Mouse (Mus musculus) liver, embryonic 14.5 days (tissue): ENCODE data around the gene Myom1. TPM values are rescaled to one million over a fixed set of nuclear protein-coding genes. Genes with fewer than 3 reads are reported as not detected.

Experiments
- ATAC-seq: fragments of 200-750 bp; cut with Nextera tagmentation; 2 replicates; pipeline ENCODE4 v1.8.0; 2017; ENCODE audit warnings: moderate number of reproducible peaks, mild to moderate bottlenecking, moderate library complexity; ENCODE audit not compliant: insufficient read depth
- DNase-seq, 3 experiments: peaks; one replicate each; pipeline ENCODE4 v3.0.0-alpha.2; 2012 to 2013; ENCODE audit warnings: low read depth in 3 of 3, low spot score in 3 of 3
- H3K27ac ChIP-seq: fragments of 300-500 bp; sonication (generic); 2 replicates; pipeline ENCODE4 v1.5.1; 2014; ENCODE audit warnings: moderate library complexity, mild to moderate bottlenecking, control low read depth, inconsistent platforms
- H3K27me3 ChIP-seq: fragments of 300-500 bp; sonication (generic); 2 replicates; pipeline ENCODE4 v1.6.1; 2014; ENCODE audit warnings: mild to moderate bottlenecking, low read length, moderate library complexity; ENCODE audit not compliant: control insufficient read depth, insufficient read depth
- H3K36me3 ChIP-seq: fragments of 300-500 bp; sonication (generic); replicated peaks from 2 replicates; pipeline ENCODE4 v1.6.1; 2014; ENCODE audit warnings: low read depth; ENCODE audit not compliant: control insufficient read depth, insufficient read depth
- H3K4me1 ChIP-seq, 2 experiments: fragments of 200-500 bp in 1 of 2; fragments of 300-500 bp in 1 of 2; sonication (generic) in 1 of 2; replicated peaks; 2 replicates each; pipeline ENCODE4 v1.6.1; 2012 to 2014; ENCODE audit warnings: antibody characterized with exemption in 1 of 2, inconsistent platforms in 1 of 2, low read length in 1 of 2; ENCODE audit not compliant: control insufficient read depth in 2 of 2, insufficient read depth in 2 of 2
- H3K4me2 ChIP-seq: fragments of 300-500 bp; sonication (generic); 2 replicates; pipeline ENCODE4 v1.6.1; 2014; ENCODE audit warnings: low read depth, mild to moderate bottlenecking, control low read depth, moderate library complexity
- H3K4me3 ChIP-seq, 2 experiments: fragments of 200-500 bp in 1 of 2; fragments of 300-500 bp in 1 of 2; sonication (generic) in 1 of 2; 2 replicates each; pipeline ENCODE4 v1.5.1; 2012 to 2014; ENCODE audit warnings: low read depth in 2 of 2, low read length in 2 of 2, mild to moderate bottlenecking in 2 of 2, control low read depth in 1 of 2, inconsistent platforms in 1 of 2, moderate library complexity in 1 of 2; ENCODE audit not compliant: insufficient read depth in 1 of 2
- H3K9ac ChIP-seq: fragments of 300-500 bp; sonication (generic); replicated peaks from 2 replicates; pipeline ENCODE4 v1.6.1; 2014; ENCODE audit warnings: mild to moderate bottlenecking, control low read depth, moderate library complexity
- H3K9me3 ChIP-seq: fragments of 300-500 bp; sonication (generic); 2 replicates; pipeline ENCODE4 v1.6.1; 2016; ENCODE audit warnings: low read length, mixed read lengths; ENCODE audit not compliant: control insufficient read depth
- CTCF ChIP-seq: IDR thresholded peaks from 2 replicates; pipeline ENCODE4 v1.5.1; 2016; ENCODE audit warnings: antibody characterized with exemption, low read depth, control low read depth
- EP300 ChIP-seq: IDR thresholded peaks from 2 replicates; pipeline ENCODE4 v1.6.1; 2016; ENCODE audit warnings: antibody characterized with exemption, low read depth
- WGBS: fragments of 180-500 bp; shearing (Covaris S2); extraction: QIAGEN DNeasy Blood & Tissue Kit; methylation state at CpG from one replicate; pipeline ENCODE4 v1.1.7; 2014; ENCODE audit not compliant: insufficient replicate concordance; 5-methylcytosine and 5-hydroxymethylcytosine counted together
- polyA plus RNA-seq, 2 experiments: library from polyadenylated mRNA; depleted of rRNA in 1 of 2; stranded (reverse) in 1 of 2; unstranded in 1 of 2; fragments of >200 nt; fragmentation: Nextera tagmentation in 1 of 2; extraction: Ambion mirVana in 1 of 2; gene quantifications; 2 replicates each; pipeline versions ENCODE4 v1.2.1 to v1.2.3; 2012 to 2014

Myom1 gene
- polyA plus RNA-seq, 2 experiments = 1.6 to 2.6 TPM

GRCm38 (mm10) chr17:71168846-71169245 is 166.4 kb downstream of the Myom1 start:
- H3K9ac ChIP-seq = no peak overlapping the region
- H3K4me1 ChIP-seq = peaks cover 31 to 46% of the 10 kb centered on the region in 2 experiments
- ATAC-seq (no peak), DNase-seq (no peak)
- no peak overlapping the region for H3K4me3 ChIP-seq
- no peaks in the 10 kb centered on the region for H3K27me3 ChIP-seq
- TF ChIP-seq EP300 (no peak), CTCF (no peak)
- no peaks in the 10 kb centered on the region for H3K9me3 ChIP-seq
- H3K36me3 ChIP-seq = no peaks in the 10 kb centered on the region
- no peak overlapping the region for H3K4me2 ChIP-seq
- WGBS = 73% methylated on average over 9 of the region's 9 CpGs
- H3K27ac ChIP-seq = peak overlapping the region; percentile 27; the same call in 1 of the 2 replicates

DNA sequence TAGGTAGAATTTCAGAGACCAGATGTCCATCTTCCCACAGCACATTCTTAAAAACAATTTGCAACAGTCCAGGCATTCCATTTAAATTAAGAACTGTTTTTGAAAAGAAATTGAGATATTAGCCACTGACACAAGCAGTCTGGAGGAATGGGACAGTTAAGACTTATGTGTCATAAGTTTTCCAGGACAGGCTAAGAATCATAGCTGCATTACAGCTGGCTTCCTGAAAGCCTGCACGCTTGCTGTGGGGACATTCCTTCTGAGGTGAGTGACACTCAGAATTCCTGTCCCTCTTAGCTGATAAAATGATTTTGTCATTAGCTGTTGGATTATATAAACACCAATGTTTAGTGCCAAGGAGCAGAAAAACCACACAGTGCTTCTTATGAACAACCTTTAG is 167.2 kb downstream of the Myom1 start:
- DNase-seq = no peak
- H3K9ac ChIP-seq = no peak overlapping the region
- TF ChIP-seq CTCF = no peak
- no peak for TF ChIP-seq EP300
- H3K27me3 ChIP-seq = no peaks in the 10 kb centered on the region
- H3K36me3 ChIP-seq = no peaks in the 10 kb centered on the region
- peaks cover 31 to 43% of the 10 kb centered on the region in 2 experiments for H3K4me1 ChIP-seq
- peak overlapping the region; percentile 27; the same call in 1 of the 2 replicates for H3K27ac ChIP-seq
- H3K4me3 ChIP-seq = no peak overlapping the region
- WGBS = 76% methylated on average over 1 of the region's 1 CpGs
- H3K9me3 ChIP-seq = no peaks in the 10 kb centered on the region
- H3K4me2 ChIP-seq = no peak overlapping the region
- ATAC-seq = no peak

GRCm38 (mm10) chr17:71171161-71171560 is 168.7 kb downstream of the Myom1 start:
- no peak overlapping the region for H3K4me3 ChIP-seq
- H3K9ac ChIP-seq = no peak overlapping the region; the same call in 1 of the 2 replicates
- peaks cover 31 to 39% of the 10 kb centered on the region in 2 experiments for H3K4me1 ChIP-seq
- peak overlapping the region; percentile 81 for H3K27ac ChIP-seq
- WGBS = 23% methylated on average over 4 of the region's 4 CpGs
- peak; percentile 70 to 80 (median 77) for DNase-seq
- H3K36me3 ChIP-seq = no peaks in the 10 kb centered on the region
- peak overlapping the region; percentile 45 for H3K4me2 ChIP-seq
- no peak for TF ChIP-seq CTCF
- TF ChIP-seq EP300 = peak; percentile 96
- H3K9me3 ChIP-seq = no peaks in the 10 kb centered on the region
- H3K27me3 ChIP-seq = no peaks in the 10 kb centered on the region; the same call in 1 of the 2 replicates
- ATAC-seq = peak; percentile 86

Other genes starting within 250 kb of the Myom1 start
- 6.3 and 7.0 TPM in 2 replicates for gene Tgif1, start 149.1 kb upstream of the Myom1 start, polyA plus RNA-seq (2012; rRNA removed)
- 5.0 TPM in 2 replicates for gene Tgif1, start 149.1 kb upstream of the Myom1 start, polyA plus RNA-seq (2014; fragmentation: Nextera tagmentation; extraction: Ambion mirVana)
- gene Myl12a, start 245 bp downstream of the Myom1 start, polyA plus RNA-seq (2012; rRNA removed) = 92.3 and 92.7 TPM in 2 replicates
- 163 and 165 TPM in 2 replicates for gene Myl12a, start 245 bp downstream of the Myom1 start, polyA plus RNA-seq (2014; fragmentation: Nextera tagmentation; extraction: Ambion mirVana)
- gene Lpin2, start 179.9 kb downstream of the Myom1 start, polyA plus RNA-seq (2012; rRNA removed) = 19.5 and 28.6 TPM in 2 replicates
- 31.1 and 31.6 TPM in 2 replicates for gene Lpin2, start 179.9 kb downstream of the Myom1 start, polyA plus RNA-seq (2014; fragmentation: Nextera tagmentation; extraction: Ambion mirVana)